Mouse (Mus musculus) lung, postnatal 10 days (tissue): ENCODE data around the gene Hist2h2aa1.
A peak's percentile ranks its signal among the peaks of the same experiment; 100 is the strongest.
"Not testable (repeated sequence)": the region's sequence is repeated elsewhere in the genome, so short reads cannot be mapped to it uniquely, and the experiment has no call there.

Experiments
- DNase-seq: peaks from one replicate; pipeline ENCODE4 v3.0.0; 2021

The Hist2h2aa1 gene

GRCm38 (mm10) chr3:96245003-96245886 is at the start of gene Hist2h2aa1:
Gene Hist2h2aa1 (plus strand): TSS chr3:96245497.
- DNase-seq: peak; percentile 87

- no peak for DNase-seq
Observed at GRCm38 (mm10) chr3:96195616-96196313, 49.5 kb upstream of the Hist2h2aa1 start.

- DNase-seq: no peak
Observed at GRCm38 (mm10) chr3:96196437-96197128, 48.7 kb upstream of the Hist2h2aa1 start.

- DNase-seq: peak; percentile 91
Observed at GRCm38 (mm10) chr3:96197129-96197749, 48.1 kb upstream of the Hist2h2aa1 start.

- DNase-seq: no peak
Observed at GRCm38 (mm10) chr3:96198181-96198580, 47.1 kb upstream of the Hist2h2aa1 start.

- not testable (repeated sequence) for DNase-seq
Observed at GRCm38 (mm10) chr3:96198601-96199251, 46.6 kb upstream of the Hist2h2aa1 start.

- DNase-seq: no peak
Observed at GRCm38 (mm10) chr3:96199731-96200130, 45.6 kb upstream of the Hist2h2aa1 start.

GRCm38 (mm10) chr3:96207819-96208218 is 37.5 kb upstream of the Hist2h2aa1 start:
- no peak for DNase-seq

GRCm38 (mm10) chr3:96209242-96209641 is 36.1 kb upstream of the Hist2h2aa1 start:
- DNase-seq: peak; percentile 36

GRCm38 (mm10) chr3:96219191-96219641 is 26.1 kb upstream of the Hist2h2aa1 start:
- DNase-seq: peak; percentile 29

GRCm38 (mm10) chr3:96219661-96220130 is 25.6 kb upstream of the Hist2h2aa1 start, which contains the start of the genes Bola1 and Hist2h2ab:
Gene Bola1 (minus strand): TSS chr3:96219709.
Gene Hist2h2ab (plus strand): TSS chr3:96219865.
- DNase-seq: peak; percentile 78

GRCm38 (mm10) chr3:96220131-96220764 is 25.0 kb upstream of the Hist2h2aa1 start:
- DNase-seq: not testable (repeated sequence)

- peak; percentile 94 for DNase-seq
Observed at GRCm38 (mm10) chr3:96220765-96221639, 24.3 kb upstream of the Hist2h2aa1 start, which contains the start of the genes Hist2h2ac and Hist2h2be. Gene Hist2h2ac (minus strand): TSS chr3:96220880. Gene Hist2h2be (plus strand): TSS chr3:96221119.

- DNase-seq: no peak
Observed at GRCm38 (mm10) chr3:96221640-96222038, 23.7 kb upstream of the Hist2h2aa1 start.

GRCm38 (mm10) chr3:96222774-96223173 is 22.5 kb upstream of the Hist2h2aa1 start:
- no peak for DNase-seq

- DNase-seq: no peak
Observed at GRCm38 (mm10) chr3:96225421-96225820, 19.9 kb upstream of the Hist2h2aa1 start.

GRCm38 (mm10) chr3:96226695-96227648 is 18.3 kb upstream of the Hist2h2aa1 start:
- DNase-seq: no peak

GRCm38 (mm10) chr3:96228828-96229227 is 16.5 kb upstream of the Hist2h2aa1 start:
- no peak for DNase-seq

- DNase-seq: no peak
Observed at GRCm38 (mm10) chr3:96230404-96230803, 14.9 kb upstream of the Hist2h2aa1 start.
